Mouse (Mus musculus) myocyte (in vitro differentiated cells): ENCODE results near the gene Gm10638.

ENCODE experiments used
- CEBPB ChIP-seq: IDR thresholded peaks from 2 replicates; pipeline ENCODE4 v1.6.1; 2011; ENCODE audit warnings: mild to moderate bottlenecking, moderate library complexity; ENCODE audit not compliant: poor library complexity, insufficient read depth, severe bottlenecking
- E2F4 ChIP-seq: IDR thresholded peaks from one replicate; pipeline ENCODE4 v1.6.1; 2011; ENCODE audit warnings: mild to moderate bottlenecking, control low read depth, moderate library complexity; ENCODE audit not compliant: insufficient read depth
- MAX ChIP-seq: IDR thresholded peaks from one replicate; pipeline ENCODE4 v1.6.1; 2011; ENCODE audit warnings: low read depth, mild to moderate bottlenecking, control low read depth
- MYOD1 ChIP-seq, 3 experiments: IDR thresholded peaks; one replicate each; pipeline ENCODE4 v1.6.1; 2011; ENCODE audit warnings: control low read depth in 2 of 3, low read depth in 2 of 3, mild to moderate bottlenecking in 2 of 3, moderate library complexity in 1 of 3; ENCODE audit not compliant: insufficient read length in 2 of 3, control insufficient read depth in 1 of 3
- MYOG ChIP-seq, 3 experiments: IDR thresholded peaks; one replicate each; pipeline ENCODE4 v1.6.1; 2011; ENCODE audit warnings: control low read depth in 2 of 3, low read depth in 2 of 3, mild to moderate bottlenecking in 2 of 3; ENCODE audit not compliant: insufficient read length in 2 of 3, control insufficient read depth in 1 of 3, insufficient read depth in 1 of 3
- POLR2A ChIP-seq: IDR thresholded peaks from one replicate; pipeline ENCODE4 v1.6.1; 2011; ENCODE audit warnings: low read depth, mild to moderate bottlenecking, control low read depth, moderate library complexity; ENCODE audit not compliant: insufficient read length
- POLR2AphosphoS2 ChIP-seq: IDR thresholded peaks from one replicate; pipeline ENCODE4 v1.6.1; 2011; ENCODE audit warnings: low read depth, control low read depth; ENCODE audit not compliant: insufficient read length
- REST ChIP-seq: IDR thresholded peaks from one replicate; pipeline ENCODE4 v1.6.1; 2011; ENCODE audit warnings: mild to moderate bottlenecking, control low read depth, moderate library complexity; ENCODE audit not compliant: insufficient read depth, insufficient read length
- SRF ChIP-seq: IDR thresholded peaks from one replicate; pipeline ENCODE4 v1.6.1; 2011; ENCODE audit warnings: low read depth; ENCODE audit not compliant: control insufficient read depth, insufficient read length
- TCF3 ChIP-seq: IDR thresholded peaks from one replicate; pipeline ENCODE4 v1.6.1; 2011; ENCODE audit warnings: low read depth, control low read depth; ENCODE audit not compliant: insufficient read length
- USF1 ChIP-seq: IDR thresholded peaks from one replicate; pipeline ENCODE4 v1.6.1; 2011; ENCODE audit warnings: low read depth, mild to moderate bottlenecking, control low read depth, moderate library complexity

GRCm38 (mm10) chr8:86706756-86707155 lies 38.7 kb upstream of the Gm10638 start:
- no peak for TF ChIP-seq POLR2A
- TF ChIP-seq USF1, result no peak
- TF ChIP-seq MAX, result no peak
- TF ChIP-seq REST, result no peak
- TF ChIP-seq MYOG (IDR thresholded peaks at IDR 0.05; ENCODE audit: control insufficient read depth in 1 of 3, insufficient read depth in 1 of 3, insufficient read length in 2 of 3, low read depth in 2 of 3), result no peak
- TF ChIP-seq POLR2AphosphoS2, result no peak
- no peak for TF ChIP-seq SRF
- no peak for TF ChIP-seq MYOD1 (IDR thresholded peaks at IDR 0.05; ENCODE audit: control insufficient read depth in 1 of 3, insufficient read length in 2 of 3, low read depth in 2 of 3)
- TF ChIP-seq E2F4, result no peak
- no peak for TF ChIP-seq TCF3
- no peak for TF ChIP-seq CEBPB
